Mouse (Mus musculus): ENCODE measurements around the gene Slc28a3.

DNA sequence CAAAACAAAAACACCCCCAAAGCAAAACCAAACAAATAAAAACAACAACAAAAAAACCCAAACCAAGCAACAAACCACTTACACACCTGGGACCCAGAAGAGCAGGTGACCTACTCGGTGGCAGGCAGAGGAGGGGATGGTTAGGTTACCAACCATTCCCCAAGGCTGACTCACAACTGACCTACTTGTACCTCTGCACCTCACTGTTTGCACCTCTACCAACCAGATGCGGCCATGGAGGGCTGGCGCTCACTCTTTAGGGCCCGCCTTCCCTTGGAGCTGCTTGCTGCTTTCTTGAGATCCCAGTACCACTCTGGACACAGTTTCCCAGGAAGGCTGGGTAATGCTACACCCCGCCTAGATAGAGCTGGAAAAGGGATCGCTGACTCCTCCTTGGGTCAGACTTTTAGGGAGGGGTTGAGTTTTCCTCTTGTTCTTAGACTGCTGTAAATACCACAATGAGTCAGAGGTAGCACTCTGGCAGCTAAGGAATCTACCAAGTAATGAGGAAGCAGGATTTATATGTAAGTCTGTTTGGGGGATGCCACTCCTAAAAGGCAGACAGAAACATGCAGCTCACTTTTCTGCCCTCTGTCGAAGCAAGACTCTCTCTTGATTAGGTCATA lies 76.3 kb downstream of the Slc28a3 start:
- no peak for TF ChIP-seq GATA1 (IDR thresholded peaks at IDR 0.05; ENCODE audit: borderline replicate concordance, low read length)
- TF ChIP-seq FLI1 (IDR thresholded peaks at IDR 0.05; ENCODE audit: low read length): no peak

Measured in megakaryocyte, embryonic 14.5 days (primary cell).